Mouse (Mus musculus) heart, postnatal 0 days (tissue): ENCODE results near the gene Zfp879. TPM values are rescaled to one million over a fixed set of nuclear protein-coding genes. Genes with fewer than 3 reads are reported as not detected.

Source experiments
- ATAC-seq: fragments of 200-750 bp; cut with Nextera tagmentation; 2 replicates; pipeline ENCODE4 v1.8.0; 2017; ENCODE audit warnings: low read depth, moderate number of reproducible peaks, moderate library complexity; ENCODE audit not compliant: insufficient read depth
- DNase-seq: peaks from one replicate; pipeline ENCODE4 v3.0.0-alpha.2; 2016; ENCODE audit warnings: low spot score
- H3K27ac ChIP-seq: fragments of 300-500 bp; sonication (generic); 2 replicates; pipeline ENCODE4 v1.5.1; 2014; ENCODE audit warnings: low read depth, mild to moderate bottlenecking
- H3K27me3 ChIP-seq: fragments of 300-500 bp; sonication (generic); 2 replicates; pipeline ENCODE4 v1.6.1; 2014; ENCODE audit warnings: low read length, mixed read lengths; ENCODE audit not compliant: control insufficient read depth, insufficient read depth
- H3K36me3 ChIP-seq: fragments of 300-500 bp; sonication (generic); replicated peaks from 2 replicates; pipeline ENCODE4 v1.6.1; 2014; ENCODE audit warnings: low read length, mixed read lengths; ENCODE audit not compliant: control insufficient read depth, insufficient read depth
- H3K4me1 ChIP-seq: fragments of 300-500 bp; sonication (generic); 2 replicates; pipeline ENCODE4 v1.6.1; 2014; ENCODE audit warnings: antibody characterized with exemption; ENCODE audit not compliant: control insufficient read depth, insufficient read depth
- H3K4me2 ChIP-seq: fragments of 300-500 bp; sonication (generic); 2 replicates; pipeline ENCODE4 v1.6.1; 2014; ENCODE audit warnings: low read depth, mild to moderate bottlenecking, low read length, moderate library complexity
- H3K4me3 ChIP-seq: fragments of 300-500 bp; sonication (generic); 2 replicates; pipeline ENCODE4 v1.5.1; 2014; ENCODE audit warnings: low read depth, low read length
- H3K9ac ChIP-seq: fragments of 300-500 bp; sonication (generic); replicated peaks from 2 replicates; pipeline ENCODE4 v1.6.1; 2014; ENCODE audit warnings: low read depth, low read length, mixed read lengths
- H3K9me3 ChIP-seq: fragments of 300-500 bp; sonication (generic); replicated peaks from 2 replicates; pipeline ENCODE4 v1.6.1; 2016; ENCODE audit warnings: low read length; ENCODE audit not compliant: control insufficient read depth
- CTCF ChIP-seq: IDR thresholded peaks from 2 replicates; pipeline ENCODE4 v1.5.1; 2016; ENCODE audit warnings: antibody characterized with exemption, control low read depth, low read depth
- EP300 ChIP-seq: IDR thresholded peaks from 2 replicates; pipeline ENCODE4 v1.6.1; 2016; ENCODE audit warnings: antibody characterized with exemption, low read depth
- WGBS: fragments of 180-500 bp; shearing (Covaris S2); extraction: QIAGEN DNeasy Blood & Tissue Kit; methylation state at CpG from one replicate; pipeline ENCODE4 v1.1.7; 2014; 5-methylcytosine and 5-hydroxymethylcytosine counted together
- polyA plus RNA-seq: library from polyadenylated mRNA; unstranded; fragments of >200 nt; fragmentation: Nextera tagmentation; extraction: Ambion mirVana; gene quantifications from 2 replicates; pipeline ENCODE4 v1.2.1, GENCODE M21; 2015
- total RNA-seq: library from RNA; depleted of rRNA; stranded (reverse); fragments of >200 nt; gene quantifications from 2 replicates; pipeline ENCODE4 v1.2.3, GENCODE M21; 2014; ENCODE audit warnings: low replicate concordance

The Zfp879 gene
- total and polyA plus RNA-seq, 2 experiments from 2014 or later: 0.38 to 0.72 TPM

- no peak overlapping the region for H3K9ac ChIP-seq
These were observed 37.3 kb upstream of the Zfp879 start for GRCm38 (mm10) chr11:50878641-50879040.

GRCm38 (mm10) chr11:50850989-50851601 lies 9.7 kb upstream of the Zfp879 start:
- TF ChIP-seq EP300 (no peak), CTCF (no peak)
- Histone ChIP-seq H3K9ac (no peak overlapping the region), H3K9me3 (0 out of 2 replicates have a peak, but pooled peaks cover 4% of the 10 kb centered on the region), H3K36me3 (no peaks in the 10 kb centered on the region), H3K27ac (no peak overlapping the region), H3K4me2 (peak overlapping the region; percentile 72), H3K4me1 (peaks cover 6% of the 10 kb centered on the region), H3K27me3 (peaks cover 55% of the 10 kb centered on the region), H3K4me3 (peak overlapping the region; percentile 46)
- no peak for DNase-seq
- ATAC-seq: no peak
- WGBS: under 1% methylated on average over 66 of the region's 72 CpGs

More at GRCm38 (mm10) chr11:50878641-50879040, 37.3 kb upstream of the Zfp879 start:
- H3K36me3 ChIP-seq: peaks cover 23% of the 10 kb centered on the region
- H3K27ac ChIP-seq: no peak overlapping the region
- no peaks in the 10 kb centered on the region for H3K4me1 ChIP-seq
- H3K4me2 ChIP-seq: no peak overlapping the region
- ATAC-seq (no peak), DNase-seq (no peak)
- no peaks in the 10 kb centered on the region for H3K27me3 ChIP-seq
- WGBS: 76% methylated on average over 3 of the region's 3 CpGs
- peaks cover 15% of the 10 kb centered on the region for H3K9me3 ChIP-seq
- no peak overlapping the region for H3K4me3 ChIP-seq
- TF ChIP-seq CTCF (no peak), EP300 (no peak)

- Histone ChIP-seq H3K36me3 (no peaks in the 10 kb centered on the region), H3K27ac (no peak within 1 kb of the TSS), H3K9me3 (0 out of 2 replicates have a peak, but pooled peaks cover 4% of the 10 kb centered on the region), H3K4me2 (peak within 1 kb of the TSS; percentile 72), H3K9ac (no peak within 1 kb of the TSS), H3K4me1 (peaks cover 6% of the 10 kb centered on the region), H3K4me3 (peak within 1 kb of the TSS; percentile 46), H3K27me3 (peaks cover 55% of the 10 kb centered on the region)
- DNase-seq (no peak), ATAC-seq (no peak)
- WGBS: 3% methylated on average over 11 of the region's 11 CpGs
- TF ChIP-seq EP300 (no peak), CTCF (no peak)
These were observed 8.9 kb upstream of the Zfp879 start, which contains the start of gene Grm6 for GRCm38 (mm10) chr11:50850177-50850735. Gene Grm6, plus strand, starts transcription at chr11:50850685.

GRCm38 (mm10) chr11:50849310-50849709 lies 8.0 kb upstream of the Zfp879 start:
- ATAC-seq (no peak), DNase-seq (no peak)
- H3K4me3 ChIP-seq: no peak overlapping the region
- TF ChIP-seq EP300: no peak
- TF ChIP-seq CTCF: no peak
- H3K9me3 ChIP-seq: 0 out of 2 replicates have a peak, but pooled peaks cover 4% of the 10 kb centered on the region
- H3K27me3 ChIP-seq: peaks cover 55% of the 10 kb centered on the region
- 4% methylated on average over 10 of the region's 10 CpGs for WGBS
- H3K36me3 ChIP-seq: no peaks in the 10 kb centered on the region
- H3K4me1 ChIP-seq: peaks cover 6% of the 10 kb centered on the region
- H3K9ac ChIP-seq: no peak overlapping the region
- no peak overlapping the region for H3K27ac ChIP-seq
- peak overlapping the region; percentile 72; the same call in 1 of the 2 replicates for H3K4me2 ChIP-seq

- H3K4me2 ChIP-seq: no peak overlapping the region
- DNase-seq (no peak), ATAC-seq (no peak)
- H3K27ac ChIP-seq: no peak overlapping the region
- H3K4me1 ChIP-seq: peaks cover 6% of the 10 kb centered on the region
- TF ChIP-seq EP300: no peak
- TF ChIP-seq CTCF: no peak
- WGBS: 27% methylated on average over 3 of the region's 3 CpGs
- peaks cover 55% of the 10 kb centered on the region for H3K27me3 ChIP-seq
- 0 out of 2 replicates have a peak, but pooled peaks cover 4% of the 10 kb centered on the region for H3K9me3 ChIP-seq
- no peak overlapping the region for H3K9ac ChIP-seq
- no peak overlapping the region for H3K4me3 ChIP-seq
- no peaks in the 10 kb centered on the region for H3K36me3 ChIP-seq
These were observed 7.3 kb upstream of the Zfp879 start for GRCm38 (mm10) chr11:50848520-50849137.
